Mouse (Mus musculus) G1E (cell line): ENCODE measurements at regions not wholly inside any gene's neighbourhood (a gene's known extent, or its start where the extent isn't known, plus 50 kb on each side); places are given as distances from the start of the nearest gene placed in this dataset.

Experiments used
- CTCF ChIP-seq: IDR thresholded peaks from 2 replicates; pipeline ENCODE4 v1.5.1; 2012; ENCODE audit warnings: low read depth, low read length, inconsistent platforms, mixed read lengths
- GATA1 ChIP-seq: IDR thresholded peaks from 2 replicates; pipeline ENCODE4 v1.6.1; 2012; ENCODE audit warnings: borderline replicate concordance, low read length, inconsistent platforms, mixed read lengths
- POLR2AphosphoS5 ChIP-seq: IDR thresholded peaks from 2 replicates; pipeline ENCODE4 v1.6.1; 2012; ENCODE audit warnings: low read depth, low read length, inconsistent platforms; ENCODE audit not compliant: insufficient replicate concordance
- TAL1 ChIP-seq: conservative IDR thresholded peaks from 2 replicates; pipeline ENCODE4 v1.6.1; 2012; ENCODE audit warnings: low read depth, low read length, inconsistent platforms, mixed read lengths

DNA sequence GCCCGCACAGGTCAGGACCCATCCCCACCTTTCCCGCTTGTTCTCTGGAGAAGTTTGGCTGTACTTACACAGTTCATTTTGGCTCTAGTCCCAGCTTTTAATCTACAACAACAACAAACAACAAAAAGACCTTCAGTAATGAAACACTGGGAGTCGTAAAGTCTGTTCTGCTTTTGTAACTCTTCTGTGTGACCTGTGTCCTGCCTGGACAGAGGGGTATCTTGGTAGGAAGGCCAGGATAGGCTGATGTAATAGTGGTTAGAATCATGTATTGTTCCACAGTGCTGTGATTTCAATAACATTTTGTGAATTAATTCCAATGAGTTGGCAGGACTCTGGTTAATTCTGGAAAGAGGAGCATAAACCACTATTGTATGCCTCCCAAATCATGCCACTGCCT, 136.9 kb downstream of the Barhl2 start:
- TF ChIP-seq CTCF (no peak), GATA1 (no peak), TAL1 (no peak), POLR2AphosphoS5 (no peak)
